Mouse (Mus musculus): ENCODE measurements at regions not wholly inside any gene's neighbourhood (a gene's known extent, or its start where the extent isn't known, plus 50 kb on each side); places are given as distances from the start of the nearest gene placed in this dataset.

DNA sequence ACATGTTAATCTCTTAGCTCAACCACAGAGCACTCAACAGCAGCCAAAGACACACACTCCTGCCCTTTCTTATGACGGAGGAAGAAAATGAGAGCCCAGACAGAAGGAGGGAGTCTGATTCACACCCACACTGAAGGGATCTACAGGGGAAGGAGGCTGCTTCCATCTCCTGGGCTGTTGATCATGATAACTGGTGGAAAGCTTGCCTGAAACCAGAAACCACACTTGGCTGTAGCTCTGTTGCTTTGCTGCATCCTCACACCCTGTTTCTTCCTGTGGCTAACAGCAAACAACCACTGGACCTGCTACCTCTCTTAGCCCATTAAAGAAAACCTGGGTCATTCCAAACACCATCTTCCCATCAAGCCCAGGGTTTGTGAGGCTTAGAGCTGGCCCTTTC is 257.2 kb upstream of the Runx1 start:
- no peak overlapping the region for H3K4me3 ChIP-seq (ENCODE audit: low read depth, low read length)
- H3K9me3 ChIP-seq (replicated peaks) = no peaks in the 10 kb centered on the region
- H3K36me3 ChIP-seq (replicated peaks) = no peaks in the 10 kb centered on the region
- no peak for ATAC-seq (ENCODE audit: extremely low read depth, insufficient number of reproducible peaks, low FRiP score, poor library complexity, severe bottlenecking)
- TF ChIP-seq GATA2 (IDR thresholded peaks at IDR 0.05; ENCODE audit: borderline replicate concordance, low read depth, low read length) = no peak
- TF ChIP-seq GATA1 (IDR thresholded peaks at IDR 0.05; ENCODE audit: borderline replicate concordance, low read length) = no peak
- no peak for TF ChIP-seq POLR2AphosphoS5 (IDR thresholded peaks at IDR 0.05; ENCODE audit: insufficient replicate concordance, low read depth, low read length)
- TF ChIP-seq CTCF (IDR thresholded peaks at IDR 0.05; ENCODE audit: low read depth, low read length) = no peak
- TF ChIP-seq TAL1 (conservative IDR thresholded peaks at IDR 0.05; ENCODE audit: low read depth, low read length) = no peak
- no peak for DNase-seq (ENCODE audit: low spot score)
- peaks cover 69% of the 10 kb centered on the region for H3K27me3 ChIP-seq (ENCODE audit: insufficient read depth, low read length)
- no peaks in the 10 kb centered on the region for H3K4me1 ChIP-seq (ENCODE audit: insufficient read depth, low read depth, low read length)

DNA sequence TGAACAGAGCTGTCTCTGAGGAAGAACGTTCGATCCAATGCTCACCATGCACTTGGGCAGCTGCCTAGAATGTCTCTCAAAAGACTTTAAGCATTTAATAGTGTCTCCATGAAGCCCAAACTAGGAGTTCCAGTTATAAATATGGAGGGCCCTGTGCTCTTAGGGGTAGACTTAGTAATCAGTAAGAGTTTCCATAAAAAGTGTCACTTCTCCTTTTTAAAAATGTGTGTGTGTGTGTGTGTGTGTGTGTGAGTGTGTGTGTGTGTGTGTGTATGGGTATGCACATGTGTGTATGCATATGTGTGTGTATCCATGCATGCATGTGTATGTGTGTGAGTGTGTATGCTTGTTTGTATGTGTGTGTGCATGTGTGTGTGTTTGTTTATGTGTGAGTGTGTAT is 255.6 kb upstream of the Runx1 start:
- H3K4me1 ChIP-seq (ENCODE audit: insufficient read depth, low read depth, low read length) = no peaks in the 10 kb centered on the region
- no peak overlapping the region for H3K4me3 ChIP-seq (ENCODE audit: low read depth, low read length)
- no peaks in the 10 kb centered on the region for H3K9me3 ChIP-seq (replicated peaks)
- DNase-seq (ENCODE audit: low spot score) (no peak), ATAC-seq (ENCODE audit: extremely low read depth, insufficient number of reproducible peaks, low FRiP score, poor library complexity, severe bottlenecking) (no peak)
- no peak for TF ChIP-seq GATA1 (IDR thresholded peaks at IDR 0.05; ENCODE audit: borderline replicate concordance, low read length)
- H3K27me3 ChIP-seq (ENCODE audit: insufficient read depth, low read length) = peaks cover 62% of the 10 kb centered on the region
- no peaks in the 10 kb centered on the region for H3K36me3 ChIP-seq (replicated peaks)

DNA sequence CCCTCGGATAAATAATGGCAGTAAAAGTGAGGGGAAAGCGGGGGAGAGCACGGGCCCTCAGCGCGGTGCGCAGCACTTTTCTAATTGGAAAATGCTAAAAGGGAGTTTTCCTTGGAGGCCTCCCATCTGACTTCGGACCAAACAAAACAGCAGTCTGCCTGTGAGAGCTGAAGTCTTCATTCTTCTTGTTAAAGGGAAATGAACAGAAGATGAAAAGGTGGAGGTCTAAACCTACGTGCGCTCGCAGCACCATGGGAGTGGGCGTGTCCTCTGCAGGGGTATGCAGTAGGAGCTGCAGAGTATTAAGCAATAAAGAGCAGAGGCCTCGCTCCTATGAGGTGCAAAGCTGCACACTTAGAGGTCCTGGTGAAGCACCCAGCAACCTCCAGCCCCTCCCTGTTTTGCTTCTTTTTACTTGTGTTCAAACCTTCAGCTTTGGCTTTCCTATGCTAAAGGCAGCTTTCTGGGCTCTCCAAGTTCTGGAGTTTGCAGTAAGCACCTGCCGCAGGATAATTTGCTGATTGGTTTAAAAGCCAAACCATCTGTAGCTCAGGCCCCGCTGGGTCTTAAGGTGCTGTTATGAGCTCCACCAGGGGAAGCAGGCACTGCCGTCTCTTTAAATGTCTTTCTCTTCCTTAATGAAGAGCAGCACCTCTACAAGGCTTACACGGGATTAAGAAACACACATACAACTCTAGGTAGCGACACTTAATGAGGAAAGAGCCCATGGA is 253.9 kb upstream of the Runx1 start:
- no peak for DNase-seq (ENCODE audit: low spot score)
- Histone ChIP-seq H3K36me3 (replicated peaks) (no peaks in the 10 kb centered on the region), H3K4me1 (ENCODE audit: insufficient read depth, low read depth, low read length) (no peaks in the 10 kb centered on the region), H3K4me3 (ENCODE audit: low read depth, low read length) (no peak overlapping the region), H3K27me3 (ENCODE audit: insufficient read depth, low read length) (peaks cover 67% of the 10 kb centered on the region), H3K9me3 (replicated peaks) (no peaks in the 10 kb centered on the region)
- no peak for ATAC-seq (ENCODE audit: extremely low read depth, insufficient number of reproducible peaks, low FRiP score, poor library complexity, severe bottlenecking)
- TF ChIP-seq TAL1 (conservative IDR thresholded peaks at IDR 0.05; ENCODE audit: low read depth, low read length) (no peak), CTCF (IDR thresholded peaks at IDR 0.05; ENCODE audit: low read depth, low read length) (no peak), POLR2AphosphoS5 (IDR thresholded peaks at IDR 0.05; ENCODE audit: insufficient replicate concordance, low read depth, low read length) (no peak), GATA2 (IDR thresholded peaks at IDR 0.05; ENCODE audit: borderline replicate concordance, low read depth, low read length) (no peak), GATA1 (IDR thresholded peaks at IDR 0.05; ENCODE audit: borderline replicate concordance, low read length) (no peak)

DNA sequence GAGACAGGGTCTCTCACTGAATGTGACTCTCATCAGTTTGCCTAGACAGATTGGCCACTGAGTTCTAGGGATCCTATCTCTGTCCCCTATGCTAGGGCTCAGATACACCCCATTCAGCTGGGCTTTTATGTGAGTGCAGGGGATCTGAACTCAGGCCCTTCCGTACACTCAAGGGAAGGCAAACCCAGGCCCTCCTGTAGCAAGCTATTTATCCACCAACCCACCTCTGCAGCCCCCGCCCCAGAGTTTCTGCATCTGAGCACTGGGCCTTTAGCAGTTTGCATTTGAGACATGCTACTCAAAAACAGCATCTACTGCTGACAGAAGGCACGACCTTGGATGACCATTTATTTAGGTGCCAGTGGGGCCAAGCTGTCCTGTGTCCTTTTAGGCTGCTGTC is 253.0 kb upstream of the Runx1 start:
- peaks cover 67% of the 10 kb centered on the region for H3K27me3 ChIP-seq (ENCODE audit: insufficient read depth, low read length)
- no peak for ATAC-seq (ENCODE audit: extremely low read depth, insufficient number of reproducible peaks, low FRiP score, poor library complexity, severe bottlenecking)

DNA sequence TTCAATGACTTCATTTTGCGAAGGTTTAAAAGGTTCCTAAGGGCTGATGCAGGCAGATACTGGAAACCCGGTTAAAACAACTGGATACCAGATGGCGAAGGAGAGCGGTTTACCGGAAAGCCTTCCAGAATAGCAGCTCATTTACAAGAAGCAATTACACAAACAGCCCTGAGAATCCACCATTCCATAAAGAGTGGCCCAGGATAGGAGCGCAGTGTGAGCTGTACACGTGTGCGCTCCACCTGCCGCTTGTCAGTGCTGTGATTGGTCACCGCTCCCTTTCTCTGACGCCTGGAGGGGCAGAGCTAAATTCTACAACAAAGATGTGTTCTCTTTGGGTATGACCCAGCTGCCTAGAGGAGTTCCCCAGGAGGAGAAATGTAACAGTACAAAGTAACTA is 249.5 kb upstream of the Runx1 start:
- ATAC-seq (ENCODE audit: extremely low read depth, insufficient number of reproducible peaks, low FRiP score, poor library complexity, severe bottlenecking) (no peak), DNase-seq (ENCODE audit: low spot score) (no peak)
- H3K36me3 ChIP-seq (replicated peaks) = no peaks in the 10 kb centered on the region
- no peak overlapping the region for H3K4me3 ChIP-seq (ENCODE audit: low read depth, low read length)
- H3K4me1 ChIP-seq (ENCODE audit: insufficient read depth, low read depth, low read length) = no peaks in the 10 kb centered on the region
- H3K9me3 ChIP-seq (replicated peaks) = peaks cover 5% of the 10 kb centered on the region
- H3K27me3 ChIP-seq (ENCODE audit: insufficient read depth, low read length) = peaks cover 72% of the 10 kb centered on the region
- TF ChIP-seq GATA1 (IDR thresholded peaks at IDR 0.05; ENCODE audit: borderline replicate concordance, low read length) (no peak), CTCF (IDR thresholded peaks at IDR 0.05; ENCODE audit: low read depth, low read length) (no peak), TAL1 (conservative IDR thresholded peaks at IDR 0.05; ENCODE audit: low read depth, low read length) (no peak), POLR2AphosphoS5 (IDR thresholded peaks at IDR 0.05; ENCODE audit: insufficient replicate concordance, low read depth, low read length) (no peak), GATA2 (IDR thresholded peaks at IDR 0.05; ENCODE audit: borderline replicate concordance, low read depth, low read length) (no peak)

More for the DNA sequence above, 253.0 kb upstream of the Runx1 start:
- no peak overlapping the region for H3K4me3 ChIP-seq (ENCODE audit: low read depth, low read length)
- H3K36me3 ChIP-seq (replicated peaks) = no peaks in the 10 kb centered on the region
- no peaks in the 10 kb centered on the region for H3K4me1 ChIP-seq (ENCODE audit: insufficient read depth, low read depth, low read length)
- peaks cover 5% of the 10 kb centered on the region for H3K9me3 ChIP-seq (replicated peaks)
- TF ChIP-seq CTCF (IDR thresholded peaks at IDR 0.05; ENCODE audit: low read depth, low read length) (no peak), GATA1 (IDR thresholded peaks at IDR 0.05; ENCODE audit: borderline replicate concordance, low read length) (no peak)
- DNase-seq (ENCODE audit: low spot score) = no peak

DNA sequence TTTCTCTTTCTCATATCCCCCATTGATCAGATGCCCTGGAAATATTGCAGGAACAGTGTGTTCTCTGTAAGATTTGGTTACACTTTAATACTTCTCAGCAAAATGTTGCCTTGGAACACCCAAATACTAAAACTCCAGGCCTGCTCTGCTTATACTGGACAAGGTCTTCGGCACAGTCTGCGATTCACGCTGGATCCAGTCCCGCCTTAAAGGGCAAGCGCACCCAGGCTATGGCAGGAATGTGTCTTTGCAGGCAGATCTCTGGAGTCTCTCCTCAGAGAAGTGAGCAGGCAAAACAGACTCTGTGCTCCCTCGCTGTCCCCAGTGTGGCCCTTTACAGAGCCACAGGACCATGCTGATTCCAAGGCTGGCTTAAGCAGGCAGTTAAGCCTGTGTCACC is 246.2 kb upstream of the Runx1 start:
- TF ChIP-seq TAL1 (conservative IDR thresholded peaks at IDR 0.05; ENCODE audit: low read depth, low read length) = no peak
- no peak for TF ChIP-seq GATA1 (IDR thresholded peaks at IDR 0.05; ENCODE audit: borderline replicate concordance, low read length)
- no peak for TF ChIP-seq GATA2 (IDR thresholded peaks at IDR 0.05; ENCODE audit: borderline replicate concordance, low read depth, low read length)
- no peak for TF ChIP-seq CTCF (IDR thresholded peaks at IDR 0.05; ENCODE audit: low read depth, low read length)
- Histone ChIP-seq H3K4me1 (ENCODE audit: insufficient read depth, low read depth, low read length) (no peaks in the 10 kb centered on the region), H3K9me3 (replicated peaks) (peaks cover 5% of the 10 kb centered on the region), H3K4me3 (ENCODE audit: low read depth, low read length) (no peak overlapping the region), H3K36me3 (replicated peaks) (no peaks in the 10 kb centered on the region), H3K27me3 (ENCODE audit: insufficient read depth, low read length) (peaks cover 70% of the 10 kb centered on the region)
- no peak for DNase-seq (ENCODE audit: low spot score)
- no peak for ATAC-seq (ENCODE audit: extremely low read depth, insufficient number of reproducible peaks, low FRiP score, poor library complexity, severe bottlenecking)

DNA sequence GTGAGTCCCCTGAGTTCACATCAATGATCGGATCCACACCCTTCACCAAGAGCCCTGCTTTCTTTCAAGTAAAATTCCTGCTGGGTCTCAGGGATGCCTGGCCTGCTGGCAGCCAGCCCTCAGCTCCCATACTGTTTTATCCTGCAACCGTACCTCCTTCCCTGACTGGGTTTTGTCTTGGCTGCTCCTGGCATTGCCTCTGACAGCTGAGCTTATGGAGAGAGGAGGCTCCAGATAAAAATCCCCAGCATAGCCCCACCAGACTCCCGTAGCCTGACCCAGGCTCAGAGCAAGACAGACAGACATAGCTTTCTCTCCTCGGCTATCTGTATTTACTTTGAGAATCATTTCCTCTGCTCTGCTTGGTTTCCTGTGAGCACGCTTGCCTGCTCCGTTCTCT is 245.8 kb upstream of the Runx1 start:
- Histone ChIP-seq H3K9me3 (replicated peaks) (peaks cover 5% of the 10 kb centered on the region), H3K4me1 (ENCODE audit: insufficient read depth, low read depth, low read length) (no peaks in the 10 kb centered on the region), H3K4me3 (ENCODE audit: low read depth, low read length) (no peak overlapping the region), H3K27me3 (ENCODE audit: insufficient read depth, low read length) (peaks cover 71% of the 10 kb centered on the region), H3K36me3 (replicated peaks) (no peaks in the 10 kb centered on the region)
- DNase-seq (ENCODE audit: low spot score) = no peak
- no peak for ATAC-seq (ENCODE audit: extremely low read depth, insufficient number of reproducible peaks, low FRiP score, poor library complexity, severe bottlenecking)
- no peak for TF ChIP-seq TAL1 (conservative IDR thresholded peaks at IDR 0.05; ENCODE audit: low read depth, low read length)
- TF ChIP-seq GATA2 (IDR thresholded peaks at IDR 0.05; ENCODE audit: borderline replicate concordance, low read depth, low read length) = no peak
- TF ChIP-seq CTCF (IDR thresholded peaks at IDR 0.05; ENCODE audit: low read depth, low read length) = no peak
- no peak for TF ChIP-seq POLR2AphosphoS5 (IDR thresholded peaks at IDR 0.05; ENCODE audit: insufficient replicate concordance, low read depth, low read length)
- no peak for TF ChIP-seq GATA1 (IDR thresholded peaks at IDR 0.05; ENCODE audit: borderline replicate concordance, low read length)
